Mouse (Mus musculus): ENCODE data around the gene Dag1. TPM values are rescaled to one million over a fixed set of nuclear protein-coding genes. Genes with fewer than 3 reads are reported as not detected.
A peak's percentile ranks its signal among the peaks of the same experiment; 100 is the strongest.
"Not testable (repeated sequence)": the region's sequence is repeated elsewhere in the genome, so short reads cannot be mapped to it uniquely, and the experiment has no call there.

Gene Dag1
- polyA plus RNA-seq, 1 experiment from 2014 or later = 115 TPM

DNA sequence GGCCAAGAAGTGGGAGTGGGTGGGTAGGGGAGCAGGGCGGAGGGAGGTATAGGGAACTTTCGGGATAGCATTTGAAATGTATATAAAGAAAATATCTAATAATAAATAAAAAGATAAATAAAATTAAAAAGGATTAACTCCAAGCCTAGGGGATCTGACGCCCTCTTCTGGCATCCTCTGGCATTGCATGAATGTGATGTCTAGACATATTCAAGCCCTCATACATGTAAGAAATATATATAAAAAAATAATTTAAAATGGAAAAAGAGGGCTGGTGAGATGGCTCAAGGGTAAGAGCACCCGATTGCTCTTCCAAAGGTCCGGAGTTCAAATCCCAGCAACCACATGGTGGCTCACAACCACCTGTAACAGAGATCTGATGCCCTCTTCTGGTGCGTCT lies 67.5 kb downstream of the Dag1 start:
- ATAC-seq (replicated peaks; ENCODE audit: insufficient number of reproducible peaks, low FRiP score, low TSS enrichment); H3K4me3 ChIP-seq (ENCODE audit: low read depth, low read length); H3K36me3 ChIP-seq (ENCODE audit: control insufficient read depth, insufficient read depth, low read length); H3K9ac ChIP-seq (ENCODE audit: low read depth, low read length); H3K4me1 ChIP-seq (ENCODE audit: control insufficient read depth, insufficient read depth, low read length); H3K27me3 ChIP-seq (ENCODE audit: control insufficient read depth, insufficient read depth, low read length); H3K9me3 ChIP-seq (replicated peaks; ENCODE audit: control insufficient read depth, low read length); H3K4me2 ChIP-seq; H3K27ac ChIP-seq (ENCODE audit: low read depth, low read length): not testable (repeated sequence)
- 63% methylated on average over 6 of the region's 6 CpGs for WGBS (ENCODE audit: insufficient replicate concordance)

DNA sequence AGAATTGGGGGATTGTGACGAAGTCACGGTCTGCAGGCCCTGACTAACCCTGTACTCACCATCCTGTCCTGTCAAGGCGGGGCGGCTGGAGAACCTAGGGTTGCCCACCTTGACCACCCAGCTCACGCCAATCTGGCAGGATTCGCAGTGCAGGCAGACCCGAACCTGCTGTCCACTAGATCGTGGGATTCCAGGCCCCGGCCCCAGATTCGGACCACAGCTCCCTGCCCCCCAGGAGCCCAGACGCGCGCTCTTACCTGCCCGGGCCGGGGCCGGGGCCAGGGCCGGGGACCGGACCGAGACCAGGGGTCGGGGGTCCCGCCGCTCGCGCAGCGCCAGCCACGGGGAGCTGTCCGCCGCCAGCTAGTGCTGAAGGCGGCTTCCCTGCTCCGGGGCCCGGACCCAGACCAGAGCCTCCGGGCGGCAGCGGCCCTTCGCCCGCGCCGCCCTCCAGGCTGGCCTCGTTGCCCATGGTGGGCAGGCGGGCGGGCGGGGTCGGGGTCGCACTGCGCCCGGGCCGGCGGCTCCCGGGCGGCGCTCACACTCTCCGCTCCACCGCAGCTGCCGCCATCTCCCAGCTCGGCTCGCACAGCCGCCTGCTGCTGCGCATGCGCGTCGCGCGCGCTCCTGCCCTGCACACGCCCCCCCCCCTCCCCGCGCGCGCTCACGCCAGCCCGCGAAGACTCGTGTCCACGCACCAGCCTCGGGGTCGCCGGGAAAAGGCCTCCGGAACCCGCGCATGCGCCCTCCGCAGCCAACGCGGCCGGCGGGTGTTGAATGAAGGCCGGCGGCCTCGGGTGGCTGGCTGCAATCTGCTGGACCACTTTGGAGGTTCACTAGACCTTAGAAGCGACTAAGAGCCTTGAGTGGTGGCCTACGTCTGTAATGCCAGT lies 73.7 kb downstream of the Dag1 start, which contains the start of gene Bsn:
Bsn (minus strand) TSS at position 598 of the 893 bp plus-strand sequence.
- H3K9me3 ChIP-seq (replicated peaks; ENCODE audit: control insufficient read depth, low read length) = no peaks in the 10 kb centered on the region
- H3K4me3 ChIP-seq (ENCODE audit: low read depth, low read length) = peak within 1 kb of the TSS; percentile 52
- peaks cover 41% of the 10 kb centered on the region for H3K27me3 ChIP-seq (ENCODE audit: control insufficient read depth, insufficient read depth, low read length)
- H3K9ac ChIP-seq (ENCODE audit: low read depth, low read length) = no peak within 1 kb of the TSS
- H3K4me2 ChIP-seq = peak within 1 kb of the TSS; percentile 84
- H3K36me3 ChIP-seq (ENCODE audit: control insufficient read depth, insufficient read depth, low read length) = no peaks in the 10 kb centered on the region
- H3K4me1 ChIP-seq (ENCODE audit: control insufficient read depth, insufficient read depth, low read length) = no peaks in the 10 kb centered on the region
- no peak; the same call in 1 of the 2 replicates for ATAC-seq (replicated peaks; ENCODE audit: insufficient number of reproducible peaks, low FRiP score, low TSS enrichment)
- no peak within 1 kb of the TSS for H3K27ac ChIP-seq (ENCODE audit: low read depth, low read length)
- 2% methylated on average over 84 of the region's 91 CpGs for WGBS (ENCODE audit: insufficient replicate concordance)

DNA sequence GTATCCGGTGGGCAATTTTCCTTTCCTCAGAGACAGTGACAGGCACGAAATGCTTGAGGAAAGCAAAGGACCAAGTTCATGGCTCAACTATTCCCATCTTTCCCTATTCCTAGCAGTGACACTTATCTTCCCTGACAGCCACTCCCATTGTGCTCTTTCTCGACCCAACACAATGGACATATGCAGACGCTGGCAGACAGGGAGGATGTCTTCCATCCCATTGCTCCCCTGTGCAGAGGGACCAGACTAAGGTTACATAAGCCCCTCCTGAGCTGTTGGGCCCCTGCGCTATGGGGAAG lies 74.3 kb downstream of the Dag1 start:
- Histone ChIP-seq H3K27me3 (ENCODE audit: control insufficient read depth, insufficient read depth, low read length) (peaks cover 41% of the 10 kb centered on the region), H3K9me3 (replicated peaks; ENCODE audit: control insufficient read depth, low read length) (no peaks in the 10 kb centered on the region), H3K27ac (ENCODE audit: low read depth, low read length) (no peak overlapping the region), H3K4me3 (ENCODE audit: low read depth, low read length) (peak overlapping the region; percentile 52; the same call in 1 of the 2 replicates), H3K4me1 (ENCODE audit: control insufficient read depth, insufficient read depth, low read length) (no peaks in the 10 kb centered on the region), H3K4me2 (peak overlapping the region; percentile 84), H3K9ac (ENCODE audit: low read depth, low read length) (no peak overlapping the region), H3K36me3 (ENCODE audit: control insufficient read depth, insufficient read depth, low read length) (no peaks in the 10 kb centered on the region)
- ATAC-seq (replicated peaks; ENCODE audit: insufficient number of reproducible peaks, low FRiP score, low TSS enrichment) = no peak
- 46% methylated on average over 5 of the region's 5 CpGs for whole genome bisulfite sequencing (ENCODE audit: insufficient replicate concordance)

DNA sequence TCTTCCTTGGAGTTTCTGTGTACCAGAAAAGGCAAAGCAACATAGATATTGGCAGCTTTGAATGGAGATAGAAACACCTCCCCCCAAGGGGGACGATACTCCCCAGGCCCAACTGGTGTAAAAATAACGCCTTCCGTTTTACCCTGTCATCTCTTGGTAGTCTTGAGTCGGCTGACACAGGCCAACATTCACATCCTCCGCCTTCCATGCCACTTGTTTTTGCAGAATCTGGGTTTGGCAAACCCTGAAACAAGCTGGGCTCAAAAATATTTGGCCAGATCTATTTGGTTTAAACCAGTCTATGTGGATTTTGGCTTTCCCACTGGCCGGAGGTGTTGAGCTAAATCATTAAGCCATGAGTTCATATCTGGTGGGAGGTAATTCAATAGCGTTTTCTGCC lies 74.7 kb downstream of the Dag1 start:
- Histone ChIP-seq H3K27me3 (ENCODE audit: control insufficient read depth, insufficient read depth, low read length) (peaks cover 41% of the 10 kb centered on the region), H3K9me3 (replicated peaks; ENCODE audit: control insufficient read depth, low read length) (no peaks in the 10 kb centered on the region), H3K4me1 (ENCODE audit: control insufficient read depth, insufficient read depth, low read length) (0 out of 2 replicates have a peak, but pooled peaks cover 3% of the 10 kb centered on the region), H3K4me3 (ENCODE audit: low read depth, low read length) (no peak overlapping the region), H3K4me2 (no peak overlapping the region), H3K36me3 (ENCODE audit: control insufficient read depth, insufficient read depth, low read length) (no peaks in the 10 kb centered on the region), H3K9ac (ENCODE audit: low read depth, low read length) (no peak overlapping the region), H3K27ac (ENCODE audit: low read depth, low read length) (no peak overlapping the region)
- WGBS (ENCODE audit: insufficient replicate concordance) = 76% methylated on average over 7 of the region's 7 CpGs
- ATAC-seq (replicated peaks; ENCODE audit: insufficient number of reproducible peaks, low FRiP score, low TSS enrichment) = no peak

DNA sequence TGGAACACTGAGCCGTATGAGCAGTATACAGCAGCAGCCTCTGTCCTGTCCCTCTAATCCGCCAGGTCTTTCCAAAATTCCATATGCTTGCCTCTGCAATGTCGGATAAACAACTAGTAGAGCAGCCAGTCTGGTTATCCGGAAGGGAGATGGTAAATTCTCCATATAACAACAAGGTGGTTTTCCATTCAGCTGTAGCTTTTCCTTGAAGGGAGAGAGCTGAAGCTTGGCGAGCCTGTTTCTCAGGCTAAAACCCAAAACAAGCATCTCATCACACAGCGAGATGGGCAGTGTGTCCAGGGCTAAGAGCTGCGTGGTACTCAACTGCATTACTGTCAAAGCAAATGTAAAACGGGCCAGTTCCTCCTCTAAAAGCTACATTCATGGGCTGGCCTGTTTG lies 75.2 kb downstream of the Dag1 start:
- H3K4me1 ChIP-seq (ENCODE audit: control insufficient read depth, insufficient read depth, low read length) = 0 out of 2 replicates have a peak, but pooled peaks cover 8% of the 10 kb centered on the region
- no peak for ATAC-seq (replicated peaks; ENCODE audit: insufficient number of reproducible peaks, low FRiP score, low TSS enrichment)
- H3K27ac ChIP-seq (ENCODE audit: low read depth, low read length) = no peak overlapping the region
- no peak overlapping the region for H3K4me2 ChIP-seq
- no peaks in the 10 kb centered on the region for H3K36me3 ChIP-seq (ENCODE audit: control insufficient read depth, insufficient read depth, low read length)
- H3K9me3 ChIP-seq (replicated peaks; ENCODE audit: control insufficient read depth, low read length) = no peaks in the 10 kb centered on the region
- peaks cover 41% of the 10 kb centered on the region for H3K27me3 ChIP-seq (ENCODE audit: control insufficient read depth, insufficient read depth, low read length)
- H3K9ac ChIP-seq (ENCODE audit: low read depth, low read length) = no peak overlapping the region
- WGBS (ENCODE audit: insufficient replicate concordance) = 73% methylated on average over 8 of the region's 8 CpGs
- H3K4me3 ChIP-seq (ENCODE audit: low read depth, low read length) = no peak overlapping the region

DNA sequence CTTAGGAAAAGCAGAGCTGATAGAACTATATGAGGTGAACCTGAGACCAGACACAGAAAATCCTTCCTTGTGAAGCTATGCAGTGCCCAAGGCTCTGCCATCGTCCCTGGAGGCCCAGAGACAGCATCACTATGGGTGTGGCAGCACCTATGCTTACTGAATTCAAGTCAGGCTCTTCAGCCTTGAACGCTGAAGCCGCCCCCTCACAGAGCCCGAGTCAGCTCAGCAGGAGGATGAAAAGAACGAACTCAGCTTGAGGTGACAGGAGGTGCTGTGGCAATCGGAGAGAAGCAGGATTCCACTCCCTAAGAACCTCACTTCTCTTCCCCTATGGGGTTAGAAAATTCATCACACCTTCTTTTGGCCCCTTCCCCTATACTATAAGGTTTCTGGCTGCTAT lies 76.1 kb downstream of the Dag1 start:
- H3K27me3 ChIP-seq (ENCODE audit: control insufficient read depth, insufficient read depth, low read length) = peaks cover 41% of the 10 kb centered on the region

DNA sequence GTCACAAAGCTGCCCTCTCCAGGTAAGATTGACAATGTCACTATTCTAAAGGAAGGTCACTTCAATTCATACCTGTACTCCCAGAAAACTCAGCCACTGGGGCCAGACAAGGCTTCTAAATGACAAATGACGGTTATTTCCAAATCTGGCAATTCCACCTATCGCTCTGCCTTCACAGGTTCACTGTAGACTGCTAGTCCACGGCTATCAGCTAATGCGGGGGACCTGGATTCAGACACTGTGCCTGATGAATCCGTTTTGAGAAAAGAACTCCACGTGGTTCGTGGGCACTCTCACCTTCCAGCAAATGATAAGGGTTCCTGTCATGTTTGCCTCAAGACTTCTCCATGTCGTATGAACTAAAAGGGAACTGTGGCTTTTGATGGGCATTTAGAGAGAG lies 78.0 kb downstream of the Dag1 start:
- ATAC-seq (replicated peaks; ENCODE audit: insufficient number of reproducible peaks, low FRiP score, low TSS enrichment) = no peak
- H3K27ac ChIP-seq (ENCODE audit: low read depth, low read length) = no peak overlapping the region
- no peaks in the 10 kb centered on the region for H3K36me3 ChIP-seq (ENCODE audit: control insufficient read depth, insufficient read depth, low read length)
- peaks cover 35% of the 10 kb centered on the region for H3K27me3 ChIP-seq (ENCODE audit: control insufficient read depth, insufficient read depth, low read length)
- H3K9me3 ChIP-seq (replicated peaks; ENCODE audit: control insufficient read depth, low read length) = no peaks in the 10 kb centered on the region
- H3K4me2 ChIP-seq = no peak overlapping the region
- no peak overlapping the region for H3K9ac ChIP-seq (ENCODE audit: low read depth, low read length)
- H3K4me1 ChIP-seq (ENCODE audit: control insufficient read depth, insufficient read depth, low read length) = 0 out of 2 replicates have a peak, but pooled peaks cover 8% of the 10 kb centered on the region
- H3K4me3 ChIP-seq (ENCODE audit: low read depth, low read length) = no peak overlapping the region
- WGBS (ENCODE audit: insufficient replicate concordance) = 67% methylated on average over 8 of the region's 8 CpGs

More for the DNA sequence above, 76.1 kb downstream of the Dag1 start:
- Histone ChIP-seq H3K36me3 (ENCODE audit: control insufficient read depth, insufficient read depth, low read length) (no peaks in the 10 kb centered on the region), H3K4me3 (ENCODE audit: low read depth, low read length) (no peak overlapping the region), H3K9me3 (replicated peaks; ENCODE audit: control insufficient read depth, low read length) (no peaks in the 10 kb centered on the region), H3K9ac (ENCODE audit: low read depth, low read length) (no peak overlapping the region), H3K4me1 (ENCODE audit: control insufficient read depth, insufficient read depth, low read length) (0 out of 2 replicates have a peak, but pooled peaks cover 8% of the 10 kb centered on the region), H3K27ac (ENCODE audit: low read depth, low read length) (no peak overlapping the region), H3K4me2 (no peak overlapping the region)
- WGBS (ENCODE audit: insufficient replicate concordance) = 18% methylated on average over 6 of the region's 6 CpGs
- ATAC-seq (replicated peaks; ENCODE audit: insufficient number of reproducible peaks, low FRiP score, low TSS enrichment) = no peak

DNA sequence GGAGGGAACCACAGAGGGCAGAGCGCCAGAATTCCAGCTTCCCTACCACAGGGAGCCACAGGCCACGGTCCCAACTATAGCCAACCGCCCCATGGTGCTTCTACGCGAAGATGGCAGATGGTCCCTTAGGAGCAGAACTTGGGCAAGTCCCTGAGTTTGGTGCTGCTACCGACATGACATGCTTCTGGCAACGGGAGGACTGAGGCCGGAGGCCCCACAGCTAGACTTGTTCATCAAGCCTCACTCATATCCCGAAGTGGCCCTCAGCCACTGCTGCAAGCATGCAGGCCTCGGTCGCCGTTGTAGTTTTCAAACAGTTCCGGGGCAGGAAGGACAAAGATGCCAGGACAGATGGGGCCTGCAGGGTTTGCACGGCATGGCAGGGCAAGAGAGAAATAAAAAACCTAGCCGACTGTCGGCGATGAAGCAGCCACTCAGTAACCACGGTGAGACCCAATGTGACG lies 80.2 kb downstream of the Dag1 start:
- H3K4me1 ChIP-seq (ENCODE audit: control insufficient read depth, insufficient read depth, low read length) = 0 out of 2 replicates have a peak, but pooled peaks cover 8% of the 10 kb centered on the region
- no peak for ATAC-seq (replicated peaks; ENCODE audit: insufficient number of reproducible peaks, low FRiP score, low TSS enrichment)
- H3K4me3 ChIP-seq (ENCODE audit: low read depth, low read length) = no peak overlapping the region
- H3K9me3 ChIP-seq (replicated peaks; ENCODE audit: control insufficient read depth, low read length) = no peaks in the 10 kb centered on the region
- H3K27ac ChIP-seq (ENCODE audit: low read depth, low read length) = no peak overlapping the region
- H3K9ac ChIP-seq (ENCODE audit: low read depth, low read length) = no peak overlapping the region
- H3K4me2 ChIP-seq = no peak overlapping the region
- no peaks in the 10 kb centered on the region for H3K36me3 ChIP-seq (ENCODE audit: control insufficient read depth, insufficient read depth, low read length)
- H3K27me3 ChIP-seq (ENCODE audit: control insufficient read depth, insufficient read depth, low read length) = peaks cover 19% of the 10 kb centered on the region
- 83% methylated on average over 19 of the region's 19 CpGs for WGBS (ENCODE audit: insufficient replicate concordance)
